ENCODE assay signal across 8 mouse cellular contexts in genomic region chr10:127516576-127517260, GRCm38 (mm10). TPM values are rescaled to one million over a fixed set of nuclear protein-coding genes. Genes with fewer than 3 reads are reported as not detected.
DNase-seq lines count a peak whose midpoint lies in the region; ATAC-seq lines count a peak whose summit lies in the region.

No protein-coding gene starts in this region.

- peaks cover 46% of the 10 kb centered on the region for H3K4me1 ChIP-seq in heart, embryonic 16.5 days (ENCODE audit: control insufficient read depth, insufficient read depth, low read length)
- peaks cover 62% of the 10 kb centered on the region for H3K4me1 ChIP-seq in limb, embryonic 13.5 days
- peaks cover 76% of the 10 kb centered on the region for H3K4me1 ChIP-seq in neural tube, embryonic 12.5 days

- 23% methylated on average over 30 of the region's 30 CpGs for WGBS in heart, embryonic 16.5 days
- 6% methylated on average over 30 of the region's 30 CpGs for WGBS in limb, embryonic 13.5 days
- 6% methylated on average over 30 of the region's 30 CpGs for WGBS in neural tube, embryonic 12.5 days

- H3K36me3 ChIP-seq in heart, embryonic 16.5 days (ENCODE audit: control insufficient read depth, insufficient read depth) = peaks cover 25% of the 10 kb centered on the region
- peaks cover 37% of the 10 kb centered on the region for H3K36me3 ChIP-seq in limb, embryonic 13.5 days
- H3K36me3 ChIP-seq in neural tube, embryonic 12.5 days = peaks cover 29% of the 10 kb centered on the region

- H3K4me3 ChIP-seq in heart, embryonic 16.5 days (ENCODE audit: low read length) = peak overlapping the region; percentile 8
- H3K4me3 ChIP-seq in limb, embryonic 13.5 days = peak overlapping the region; percentile 20
- no peak overlapping the region for H3K4me3 ChIP-seq in neural tube, embryonic 12.5 days

- ATAC-seq in heart, embryonic 16.5 days (replicated peaks; ENCODE audit: extremely low read depth, insufficient read depth, low FRiP score) = peak; percentile 74
- ATAC-seq in limb, embryonic 13.5 days (ENCODE audit: low FRiP score, low read depth) = peak; percentile 9; the same call in 1 of the 2 replicates
- ATAC-seq in neural tube, embryonic 12.5 days (ENCODE audit: low FRiP score, low read depth) = no peak

- peak overlapping the region; percentile 77 for H3K27ac ChIP-seq in heart, embryonic 16.5 days (ENCODE audit: low read length)
- no peak overlapping the region for H3K27ac ChIP-seq in limb, embryonic 13.5 days
- H3K27ac ChIP-seq in neural tube, embryonic 12.5 days = no peak overlapping the region

- H3K27me3 ChIP-seq in heart, embryonic 16.5 days (ENCODE audit: control insufficient read depth, insufficient read depth, low read length) = peaks cover 23% of the 10 kb centered on the region
- H3K27me3 ChIP-seq in limb, embryonic 13.5 days = peaks cover 63% of the 10 kb centered on the region
- H3K27me3 ChIP-seq in neural tube, embryonic 12.5 days (replicated peaks) = peaks cover 41% of the 10 kb centered on the region

- peak overlapping the region; percentile 54 for H3K4me2 ChIP-seq in heart, embryonic 16.5 days (ENCODE audit: low read depth, low read length)
- peak overlapping the region; percentile 55 for H3K4me2 ChIP-seq in limb, embryonic 13.5 days (replicated peaks)
- peak overlapping the region; percentile 49 for H3K4me2 ChIP-seq in neural tube, embryonic 12.5 days (replicated peaks)

- peak overlapping the region; percentile 56 for H3K9ac ChIP-seq in heart, embryonic 16.5 days (ENCODE audit: low read length)
- peak overlapping the region; percentile 36 for H3K9ac ChIP-seq in limb, embryonic 13.5 days
- no peak overlapping the region; the same call in 1 of the 2 replicates for H3K9ac ChIP-seq in neural tube, embryonic 12.5 days

- DNase-seq in ovary, postnatal 36 days (ENCODE audit: low spot score) = peak; percentile 39
- no peak for DNase-seq in ovary, adult 18-20 months (ENCODE audit: low spot score)
- no peak for DNase-seq in layer of hippocampus, postnatal 10 days (ENCODE audit: low spot score in 2 of 2)
- DNase-seq in Muller cell, postnatal 12 days (ENCODE audit: inconsistent ontology term) = no peak
- no peak for DNase-seq in T-cell, adult 2 months (ENCODE audit: low spot score)

- no peaks in the 10 kb centered on the region for H3K9me3 ChIP-seq in heart, embryonic 16.5 days (replicated peaks; ENCODE audit: control insufficient read depth, low read length)
- no peaks in the 10 kb centered on the region for H3K9me3 ChIP-seq in limb, embryonic 13.5 days
- H3K9me3 ChIP-seq in neural tube, embryonic 12.5 days = no peaks in the 10 kb centered on the region

RNA-seq across cellular contexts. Expression of gene Ndufa4l2, which starts 2.0 kb away (rescaled TPM):
- 59.8 and 72.0 TPM in 2 replicates for polyA plus RNA-seq in heart, embryonic 16.5 days (2015; fragmentation: Nextera tagmentation; extraction: Ambion mirVana)
- polyA plus RNA-seq in limb, embryonic 13.5 days (2015; fragmentation: Nextera tagmentation; extraction: Ambion mirVana) = 8.7 and 10.1 TPM in 2 replicates
- 7.3 and 7.6 TPM in 2 replicates for polyA plus RNA-seq in neural tube, embryonic 12.5 days (2016; fragmentation: Nextera tagmentation; extraction: Ambion mirVana)
- 1 to 10 TPM; 6.8 to 7.9 TPM for total RNA-seq in layer of hippocampus, postnatal 10 days (2021)

RNA-seq across cellular contexts. Expression of gene Shmt2, which starts 5.5 kb away (rescaled TPM):
- polyA plus RNA-seq in heart, embryonic 16.5 days (2015; fragmentation: Nextera tagmentation; extraction: Ambion mirVana) = 127 and 132 TPM in 2 replicates
- 97.4 and 98.1 TPM in 2 replicates for polyA plus RNA-seq in limb, embryonic 13.5 days (2015; fragmentation: Nextera tagmentation; extraction: Ambion mirVana)
- polyA plus RNA-seq in neural tube, embryonic 12.5 days (2016; fragmentation: Nextera tagmentation; extraction: Ambion mirVana) = 74.2 and 76.9 TPM in 2 replicates
- total RNA-seq in layer of hippocampus, postnatal 10 days (2021) = 10 to 100 TPM; 36.2 to 36.3 TPM

RNA-seq across cellular contexts. Expression of gene Stac3, which starts 15.2 kb away (rescaled TPM):
- 0.46 and 0.84 TPM in 2 replicates for polyA plus RNA-seq in heart, embryonic 16.5 days (2015; fragmentation: Nextera tagmentation; extraction: Ambion mirVana)
- 20.8 and 20.9 TPM in 2 replicates for polyA plus RNA-seq in limb, embryonic 13.5 days (2015; fragmentation: Nextera tagmentation; extraction: Ambion mirVana)
- polyA plus RNA-seq in neural tube, embryonic 12.5 days (2016; fragmentation: Nextera tagmentation; extraction: Ambion mirVana) = 4.3 and 5.8 TPM in 2 replicates
- 1 to 10 TPM; 3.5 to 5.3 TPM for total RNA-seq in layer of hippocampus, postnatal 10 days (2021)

RNA-seq across cellular contexts. Expression of gene Nxph4, which starts 17.6 kb away (rescaled TPM):
- 1.2 and 1.4 TPM in 2 replicates for polyA plus RNA-seq in heart, embryonic 16.5 days (2015; fragmentation: Nextera tagmentation; extraction: Ambion mirVana)
- polyA plus RNA-seq in limb, embryonic 13.5 days (2015; fragmentation: Nextera tagmentation; extraction: Ambion mirVana) = 10.7 and 12.5 TPM in 2 replicates
- 112 and 125 TPM in 2 replicates for polyA plus RNA-seq in neural tube, embryonic 12.5 days (2016; fragmentation: Nextera tagmentation; extraction: Ambion mirVana)
- 1 to 10 TPM; 5.2 to 6.5 TPM for total RNA-seq in layer of hippocampus, postnatal 10 days (2021)
